Mouse (Mus musculus): ENCODE measurements around the gene Gpr146. TPM values are rescaled to one million over a fixed set of nuclear protein-coding genes. Genes with fewer than 3 reads are reported as not detected.
"Not testable (repeated sequence)": the region's sequence is repeated elsewhere in the genome, so short reads cannot be mapped to it uniquely, and the experiment has no call there.

Gene Gpr146
- polyA plus RNA-seq, 1 experiment from 2014 or later = 7.8 TPM

- not testable (repeated sequence) for H3K4me1 ChIP-seq (replicated peaks; ENCODE audit: insufficient read depth, low read length)
- WGBS = 84% methylated on average over 10 of the region's 10 CpGs
These were observed 43.1 kb upstream of the Gpr146 start for GRCm38 (mm10) chr5:139334394-139334793.

GRCm38 (mm10) chr5:139335634-139336033 lies 41.9 kb upstream of the Gpr146 start:
- Histone ChIP-seq H3K9ac (ENCODE audit: low read depth, low read length) (no peak overlapping the region), H3K9me3 (replicated peaks; ENCODE audit: low read length) (no peaks in the 10 kb centered on the region), H3K36me3 (ENCODE audit: insufficient read depth, low read length) (peaks cover 31% of the 10 kb centered on the region), H3K4me1 (replicated peaks; ENCODE audit: insufficient read depth, low read length) (0 out of 2 replicates have a peak, but pooled peaks cover 4% of the 10 kb centered on the region), H3K27me3 (ENCODE audit: insufficient read depth, low read length) (no peaks in the 10 kb centered on the region), H3K27ac (no peak overlapping the region), H3K4me3 (replicated peaks; ENCODE audit: low read depth, low read length) (no peak overlapping the region), H3K4me2 (ENCODE audit: low read length) (no peak overlapping the region)
- no peak for TF ChIP-seq CTCF (IDR thresholded peaks at IDR 0.05; ENCODE audit: low read depth)
- DNase-seq (ENCODE audit: low spot score) (no peak), ATAC-seq (replicated peaks; ENCODE audit: low FRiP score, low read depth) (no peak)
- 88% methylated on average over 4 of the region's 4 CpGs for WGBS

More at GRCm38 (mm10) chr5:139334394-139334793, 43.1 kb upstream of the Gpr146 start:
- H3K4me2 ChIP-seq (ENCODE audit: low read length); H3K4me3 ChIP-seq (replicated peaks; ENCODE audit: low read depth, low read length); H3K9me3 ChIP-seq (replicated peaks; ENCODE audit: low read length); ATAC-seq (replicated peaks; ENCODE audit: low FRiP score, low read depth); H3K27me3 ChIP-seq (ENCODE audit: insufficient read depth, low read length); H3K9ac ChIP-seq (ENCODE audit: low read depth, low read length); H3K27ac ChIP-seq; DNase-seq (ENCODE audit: low spot score): not testable (repeated sequence)
- peaks cover 21% of the 10 kb centered on the region for H3K36me3 ChIP-seq (ENCODE audit: insufficient read depth, low read length)
- TF ChIP-seq CTCF (IDR thresholded peaks at IDR 0.05; ENCODE audit: low read depth) = peak; percentile 37; the same call in 1 of the 2 replicates

DNA sequence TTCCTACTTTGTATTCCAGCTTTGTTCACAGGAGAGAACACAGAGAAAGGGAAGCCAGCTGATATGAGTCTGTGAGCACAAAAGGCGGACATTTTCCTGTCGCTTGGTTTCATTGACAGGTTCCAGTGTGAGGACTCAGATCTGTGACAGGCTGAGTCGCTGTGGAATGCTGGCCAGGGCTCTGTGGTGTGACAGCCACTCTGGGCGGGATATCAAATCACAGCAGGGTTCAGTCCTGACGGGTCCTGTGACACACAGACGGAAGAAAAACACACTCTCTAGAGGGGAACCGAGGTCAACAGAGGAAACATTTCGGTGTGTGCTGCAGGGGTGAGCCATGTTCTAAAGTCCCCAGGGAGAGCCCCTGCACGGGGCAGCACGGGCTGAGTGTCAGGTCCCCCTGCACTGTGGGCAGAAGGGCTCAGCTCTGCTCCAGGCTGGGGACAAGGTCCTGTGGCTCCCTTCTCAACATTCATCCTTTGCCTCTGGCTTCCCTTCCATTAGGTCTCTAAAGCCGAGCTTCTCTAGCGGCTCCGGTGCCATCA lies 39.6 kb upstream of the Gpr146 start:
- no peaks in the 10 kb centered on the region for H3K27me3 ChIP-seq (ENCODE audit: insufficient read depth, low read length)
- H3K4me2 ChIP-seq (ENCODE audit: low read length) = no peak overlapping the region
- H3K36me3 ChIP-seq (ENCODE audit: insufficient read depth, low read length) = peaks cover 44% of the 10 kb centered on the region
- no peak overlapping the region for H3K27ac ChIP-seq
- no peak for TF ChIP-seq CTCF (IDR thresholded peaks at IDR 0.05; ENCODE audit: low read depth)
- H3K9me3 ChIP-seq (replicated peaks; ENCODE audit: low read length) = no peaks in the 10 kb centered on the region
- ATAC-seq (replicated peaks; ENCODE audit: low FRiP score, low read depth) (no peak), DNase-seq (ENCODE audit: low spot score) (no peak)
- 0 out of 2 replicates have a peak, but pooled peaks cover 4% of the 10 kb centered on the region for H3K4me1 ChIP-seq (replicated peaks; ENCODE audit: insufficient read depth, low read length)
- no peak overlapping the region for H3K4me3 ChIP-seq (replicated peaks; ENCODE audit: low read depth, low read length)
- WGBS = 53% methylated on average over 13 of the region's 13 CpGs
- H3K9ac ChIP-seq (ENCODE audit: low read depth, low read length) = no peak overlapping the region

DNA sequence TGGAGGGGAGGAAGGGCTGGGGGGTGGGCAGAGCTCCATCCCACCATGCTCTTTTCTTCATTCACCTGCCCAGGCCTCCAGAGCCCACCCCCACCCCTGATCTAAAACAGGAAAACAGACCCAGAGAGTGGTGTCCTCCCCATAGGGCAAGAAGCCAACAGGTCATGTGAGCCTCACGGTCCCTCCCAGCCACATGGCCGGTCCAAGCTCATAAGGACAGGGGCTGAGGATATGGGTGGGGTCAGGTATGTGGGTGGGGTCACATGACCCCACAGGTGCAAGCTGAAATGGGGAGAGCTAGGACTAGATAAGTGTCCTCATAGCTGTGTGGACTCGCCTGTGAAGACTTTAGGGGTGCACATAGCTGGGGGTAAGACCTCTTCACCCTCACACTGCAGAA lies 39.1 kb upstream of the Gpr146 start:
- DNase-seq (ENCODE audit: low spot score) (no peak), ATAC-seq (replicated peaks; ENCODE audit: low FRiP score, low read depth) (no peak)
- Histone ChIP-seq H3K4me1 (replicated peaks; ENCODE audit: insufficient read depth, low read length) (0 out of 2 replicates have a peak, but pooled peaks cover 1% of the 10 kb centered on the region), H3K27ac (no peak overlapping the region), H3K36me3 (ENCODE audit: insufficient read depth, low read length) (peaks cover 44% of the 10 kb centered on the region), H3K9ac (ENCODE audit: low read depth, low read length) (no peak overlapping the region), H3K27me3 (ENCODE audit: insufficient read depth, low read length) (no peaks in the 10 kb centered on the region), H3K4me3 (replicated peaks; ENCODE audit: low read depth, low read length) (no peak overlapping the region), H3K9me3 (replicated peaks; ENCODE audit: low read length) (no peaks in the 10 kb centered on the region), H3K4me2 (ENCODE audit: low read length) (no peak overlapping the region)
- no peak for TF ChIP-seq CTCF (IDR thresholded peaks at IDR 0.05; ENCODE audit: low read depth)
- 57% methylated on average over 3 of the region's 3 CpGs for WGBS

- H3K36me3 ChIP-seq (ENCODE audit: insufficient read depth, low read length) = peaks cover 44% of the 10 kb centered on the region
- no peak for DNase-seq (ENCODE audit: low spot score)
- no peak overlapping the region for H3K4me3 ChIP-seq (replicated peaks; ENCODE audit: low read depth, low read length)
- H3K9me3 ChIP-seq (replicated peaks; ENCODE audit: low read length) = no peaks in the 10 kb centered on the region
- 0 out of 2 replicates have a peak, but pooled peaks cover 3% of the 10 kb centered on the region for H3K4me1 ChIP-seq (replicated peaks; ENCODE audit: insufficient read depth, low read length)
- H3K4me2 ChIP-seq (ENCODE audit: low read length) = no peak overlapping the region
- no peak overlapping the region for H3K27ac ChIP-seq
- ATAC-seq (replicated peaks; ENCODE audit: low FRiP score, low read depth) = no peak
- H3K27me3 ChIP-seq (ENCODE audit: insufficient read depth, low read length) = no peaks in the 10 kb centered on the region
- no peak overlapping the region for H3K9ac ChIP-seq (ENCODE audit: low read depth, low read length)
- TF ChIP-seq CTCF (IDR thresholded peaks at IDR 0.05; ENCODE audit: low read depth) = no peak
- 56% methylated on average over 11 of the region's 11 CpGs for WGBS
These were observed 38.6 kb upstream of the Gpr146 start for GRCm38 (mm10) chr5:139338891-139339290.

DNA sequence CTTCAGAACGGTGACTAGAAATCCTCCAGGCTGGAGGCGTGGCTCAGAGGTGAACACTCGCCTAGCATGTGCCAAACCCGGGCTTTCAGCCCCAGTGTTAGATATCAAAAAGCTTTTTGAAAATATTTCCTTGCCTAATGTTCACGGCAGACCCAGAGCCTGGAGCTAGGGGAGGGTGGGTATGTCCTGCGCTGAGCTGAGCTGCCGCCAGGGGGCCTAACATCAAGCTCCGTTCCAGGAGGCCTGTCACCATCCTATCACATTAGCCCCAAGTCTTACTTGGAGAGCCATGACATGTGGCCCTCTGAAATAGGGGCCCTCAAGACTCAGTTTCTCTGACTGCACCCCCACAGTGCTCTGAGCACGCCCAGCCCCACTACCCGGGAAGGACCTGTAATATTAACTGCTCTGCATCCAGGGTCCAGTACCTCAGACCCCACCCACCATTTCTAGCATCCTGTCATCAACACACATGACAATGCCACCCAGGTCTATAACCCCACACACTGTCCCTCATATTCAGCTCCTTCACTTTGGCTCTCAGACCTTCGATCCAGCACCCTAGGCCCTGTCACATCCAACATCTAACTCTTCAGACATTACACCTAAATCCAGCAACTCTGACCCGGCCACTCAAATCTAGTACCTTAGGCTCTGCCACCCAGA lies 33.3 kb upstream of the Gpr146 start:
- peaks cover 8% of the 10 kb centered on the region; the same call in 1 of the 2 replicates for H3K4me1 ChIP-seq (replicated peaks; ENCODE audit: insufficient read depth, low read length)
- peak overlapping the region; percentile 96 for H3K4me2 ChIP-seq (ENCODE audit: low read length)
- peak overlapping the region; percentile 91 for H3K4me3 ChIP-seq (replicated peaks; ENCODE audit: low read depth, low read length)
- peak overlapping the region; percentile 89 for H3K27ac ChIP-seq
- H3K9me3 ChIP-seq (replicated peaks; ENCODE audit: low read length) = no peaks in the 10 kb centered on the region
- H3K36me3 ChIP-seq (ENCODE audit: insufficient read depth, low read length) = peaks cover 24% of the 10 kb centered on the region
- ATAC-seq (replicated peaks; ENCODE audit: low FRiP score, low read depth) = peak; percentile 56
- peak; percentile 84 for TF ChIP-seq CTCF (IDR thresholded peaks at IDR 0.05; ENCODE audit: low read depth)
- WGBS = 4% methylated on average over 12 of the region's 12 CpGs
- DNase-seq (ENCODE audit: low spot score) = peak; percentile 89
- H3K9ac ChIP-seq (ENCODE audit: low read depth, low read length) = peak overlapping the region; percentile 96
- no peaks in the 10 kb centered on the region for H3K27me3 ChIP-seq (ENCODE audit: insufficient read depth, low read length)

All from kidney, postnatal 0 days (tissue).